Mouse (Mus musculus): ENCODE results near the gene Yy1. TPM values are rescaled to one million over a fixed set of nuclear protein-coding genes. Genes with fewer than 3 reads are reported as not detected.
A peak's percentile ranks its signal among the peaks of the same experiment; 100 is the strongest.

Gene Yy1
- polyA plus RNA-seq, 1 experiment from 2014 or later, result 19.5 TPM

GRCm38 (mm10) chr12:108856186-108856585 is 63.4 kb downstream of the Yy1 start:
- H3K27ac ChIP-seq (ENCODE audit: low read depth, low read length), result no peak overlapping the region
- ATAC-seq (ENCODE audit: low FRiP score) (no peak), DNase-seq (ENCODE audit: low spot score, missing footprints) (no peak)
- no peaks in the 10 kb centered on the region for H3K9me3 ChIP-seq (ENCODE audit: control insufficient read depth, low read length)
- no peak overlapping the region for H3K4me2 ChIP-seq
- no peaks in the 10 kb centered on the region for H3K4me1 ChIP-seq (ENCODE audit: control insufficient read depth, insufficient read depth, low read length)
- 0 out of 2 replicates have a peak, but pooled peaks cover 2% of the 10 kb centered on the region for H3K36me3 ChIP-seq (ENCODE audit: control insufficient read depth, insufficient read depth, low read length)
- no peak overlapping the region for H3K9ac ChIP-seq (ENCODE audit: low read length)
- no peaks in the 10 kb centered on the region for H3K27me3 ChIP-seq (ENCODE audit: control insufficient read depth, insufficient read depth, low read length)
- 91% methylated on average over 8 of the region's 8 CpGs for WGBS
- no peak overlapping the region for H3K4me3 ChIP-seq (ENCODE audit: low read depth, low read length)

- Histone ChIP-seq H3K4me1 (ENCODE audit: control insufficient read depth, insufficient read depth, low read length) (no peaks in the 10 kb centered on the region), H3K27ac (ENCODE audit: low read depth, low read length) (no peak overlapping the region), H3K4me2 (no peak overlapping the region), H3K9ac (ENCODE audit: low read length) (no peak overlapping the region), H3K36me3 (ENCODE audit: control insufficient read depth, insufficient read depth, low read length) (0 out of 2 replicates have a peak, but pooled peaks cover 2% of the 10 kb centered on the region), H3K27me3 (ENCODE audit: control insufficient read depth, insufficient read depth, low read length) (no peaks in the 10 kb centered on the region), H3K9me3 (ENCODE audit: control insufficient read depth, low read length) (no peaks in the 10 kb centered on the region), H3K4me3 (ENCODE audit: low read depth, low read length) (no peak overlapping the region)
- no peak for ATAC-seq (ENCODE audit: low FRiP score)
- no peak for DNase-seq (ENCODE audit: low spot score, missing footprints)
- 89% methylated on average over 7 of the region's 7 CpGs for WGBS
Observed at GRCm38 (mm10) chr12:108857109-108857508, 64.3 kb downstream of the Yy1 start.

- DNase-seq (ENCODE audit: low spot score, missing footprints), result no peak
- 88% methylated on average over 7 of the region's 7 CpGs for WGBS
- 0 out of 2 replicates have a peak, but pooled peaks cover 2% of the 10 kb centered on the region for H3K36me3 ChIP-seq (ENCODE audit: control insufficient read depth, insufficient read depth, low read length)
Observed at GRCm38 (mm10) chr12:108857589-108858184, 64.9 kb downstream of the Yy1 start.

GRCm38 (mm10) chr12:108858486-108858885 is 65.7 kb downstream of the Yy1 start:
- H3K9me3 ChIP-seq (ENCODE audit: control insufficient read depth, low read length), result no peaks in the 10 kb centered on the region
- H3K4me2 ChIP-seq, result no peak overlapping the region
- H3K36me3 ChIP-seq (ENCODE audit: control insufficient read depth, insufficient read depth, low read length), result peaks cover 3% of the 10 kb centered on the region; the same call in 1 of the 2 replicates
- H3K27me3 ChIP-seq (ENCODE audit: control insufficient read depth, insufficient read depth, low read length), result no peaks in the 10 kb centered on the region
- 91% methylated on average over 5 of the region's 5 CpGs for WGBS
- no peak overlapping the region for H3K27ac ChIP-seq (ENCODE audit: low read depth, low read length)
- H3K4me3 ChIP-seq (ENCODE audit: low read depth, low read length), result no peak overlapping the region
- DNase-seq (ENCODE audit: low spot score, missing footprints) (no peak), ATAC-seq (ENCODE audit: low FRiP score) (no peak)
- H3K4me1 ChIP-seq (ENCODE audit: control insufficient read depth, insufficient read depth, low read length), result no peaks in the 10 kb centered on the region
- no peak overlapping the region for H3K9ac ChIP-seq (ENCODE audit: low read length)

More at GRCm38 (mm10) chr12:108857589-108858184, 64.9 kb downstream of the Yy1 start:
- no peak overlapping the region for H3K4me3 ChIP-seq (ENCODE audit: low read depth, low read length)
- H3K9ac ChIP-seq (ENCODE audit: low read length), result no peak overlapping the region
- no peak for ATAC-seq (ENCODE audit: low FRiP score)
- H3K9me3 ChIP-seq (ENCODE audit: control insufficient read depth, low read length), result no peaks in the 10 kb centered on the region
- no peak overlapping the region for H3K4me2 ChIP-seq
- H3K27ac ChIP-seq (ENCODE audit: low read depth, low read length), result no peak overlapping the region
- no peaks in the 10 kb centered on the region for H3K27me3 ChIP-seq (ENCODE audit: control insufficient read depth, insufficient read depth, low read length)
- no peaks in the 10 kb centered on the region for H3K4me1 ChIP-seq (ENCODE audit: control insufficient read depth, insufficient read depth, low read length)

GRCm38 (mm10) chr12:108865007-108865494 is 72.3 kb downstream of the Yy1 start:
- no peak overlapping the region for H3K27ac ChIP-seq (ENCODE audit: low read depth, low read length)
- H3K4me2 ChIP-seq, result no peak overlapping the region
- peaks cover 36% of the 10 kb centered on the region for H3K36me3 ChIP-seq (ENCODE audit: control insufficient read depth, insufficient read depth, low read length)
- no peaks in the 10 kb centered on the region for H3K27me3 ChIP-seq (ENCODE audit: control insufficient read depth, insufficient read depth, low read length)
- no peaks in the 10 kb centered on the region for H3K4me1 ChIP-seq (ENCODE audit: control insufficient read depth, insufficient read depth, low read length)
- H3K4me3 ChIP-seq (ENCODE audit: low read depth, low read length), result no peak overlapping the region
- ATAC-seq (ENCODE audit: low FRiP score), result no peak
- 94% methylated on average over 6 of the region's 6 CpGs for WGBS
- no peak for DNase-seq (ENCODE audit: low spot score, missing footprints)
- H3K9ac ChIP-seq (ENCODE audit: low read length), result no peak overlapping the region
- no peaks in the 10 kb centered on the region for H3K9me3 ChIP-seq (ENCODE audit: control insufficient read depth, low read length)

- no peaks in the 10 kb centered on the region for H3K4me1 ChIP-seq (ENCODE audit: control insufficient read depth, insufficient read depth, low read length)
- H3K9ac ChIP-seq (ENCODE audit: low read length), result no peak overlapping the region
- ATAC-seq (ENCODE audit: low FRiP score), result no peak
- H3K4me2 ChIP-seq, result no peak overlapping the region
- peak; percentile 76 for DNase-seq (ENCODE audit: low spot score, missing footprints)
- no peaks in the 10 kb centered on the region for H3K9me3 ChIP-seq (ENCODE audit: control insufficient read depth, low read length)
- peaks cover 38% of the 10 kb centered on the region for H3K36me3 ChIP-seq (ENCODE audit: control insufficient read depth, insufficient read depth, low read length)
- no peaks in the 10 kb centered on the region for H3K27me3 ChIP-seq (ENCODE audit: control insufficient read depth, insufficient read depth, low read length)
- H3K27ac ChIP-seq (ENCODE audit: low read depth, low read length), result no peak overlapping the region
- no peak overlapping the region for H3K4me3 ChIP-seq (ENCODE audit: low read depth, low read length)
- 85% methylated on average over 2 of the region's 2 CpGs for WGBS
Observed at GRCm38 (mm10) chr12:108869575-108869974, 76.8 kb downstream of the Yy1 start.

MicroRNA genes within 50 kb of the gene (microRNA counts, 519-probe panel; counts per million panel counts)
- not detected for microRNA mmu-miR-345-3p
- 3,993 counts per million, percentile 31 among the panel's probes with 10 or more counts for microRNA mmu-miR-345-5p

Small RNAs within 50 kb of the gene (microRNA-seq; reads per million reads assigned to microRNA genes)
- 190 reads per million, percentile 62 among the genes with 10 or more reads in this experiment for gene Mir345

Other genes starting within 250 kb of the Yy1 start
- 102 and 119 TPM in 2 replicates for gene Evl, start 238.3 kb upstream of the Yy1 start, polyA plus RNA-seq (2014; fragmentation: Nextera tagmentation; extraction: Ambion mirVana)
- gene Degs2, start 90.7 kb upstream of the Yy1 start, polyA plus RNA-seq (2014; fragmentation: Nextera tagmentation; extraction: Ambion mirVana), result 1.0 TPM in 2 replicates
- 11.2 and 13.0 TPM in 2 replicates for gene Slc25a29, start 42.9 kb downstream of the Yy1 start, polyA plus RNA-seq (2014; fragmentation: Nextera tagmentation; extraction: Ambion mirVana)
- 9.8 TPM in 2 replicates for gene Slc25a47, start 43.1 kb downstream of the Yy1 start, polyA plus RNA-seq (2014; fragmentation: Nextera tagmentation; extraction: Ambion mirVana)
- 4.7 and 5.0 TPM in 2 replicates for gene Wdr25, start 100.7 kb downstream of the Yy1 start, polyA plus RNA-seq (2014; fragmentation: Nextera tagmentation; extraction: Ambion mirVana)
- gene Wars, start 101.2 kb downstream of the Yy1 start, polyA plus RNA-seq (2014; fragmentation: Nextera tagmentation; extraction: Ambion mirVana), result 128 TPM in 2 replicates

All from midbrain, embryonic 11.5 days (tissue).